21 mouse cellular contexts compared by ENCODE assay signal in genomic region chr10:93213339-93213738, GRCm38 (mm10). TPM values are rescaled to one million over a fixed set of nuclear protein-coding genes. Genes with fewer than 3 reads are reported as not detected.
DNase-seq lines count a peak whose midpoint lies in the region; ATAC-seq and TF ChIP-seq lines count a peak whose summit lies in the region.
"Had no signal": no experiment of that assay in that cellular context is flagged by ENCODE, and none has a peak within 500 bp of the region (broad histone marks: within the 10 kb centered on the region; RNA-seq: fewer than 3 reads in every experiment).

No protein-coding gene starts in this region.

- no peaks in the 10 kb centered on the region for H3K27me3 ChIP-seq in liver, adult 2 months (ENCODE audit: control insufficient read depth, insufficient read depth, low read length)
- H3K27me3 ChIP-seq in liver, embryonic 11.5 days (replicated peaks; ENCODE audit: control insufficient read depth, insufficient read depth, low read length) = no peaks in the 10 kb centered on the region
- no peaks in the 10 kb centered on the region for H3K27me3 ChIP-seq in hindbrain, embryonic 16.5 days (replicated peaks; ENCODE audit: control insufficient read depth, insufficient read depth, low read length)
- H3K27me3 ChIP-seq: embryonic facial prominence, embryonic 15.5 days; heart, embryonic 13.5 days; hindbrain, embryonic 15.5 days; limb, embryonic 12.5 days had no signal

- ATAC-seq in liver, embryonic 11.5 days (replicated peaks; ENCODE audit: low FRiP score) = no peak
- ATAC-seq in erythroblast, adult 5-6 weeks (replicated peaks; ENCODE audit: low FRiP score, poor library complexity, severe bottlenecking) = peak; percentile 74
- ATAC-seq in hindbrain, embryonic 16.5 days = no peak
- ATAC-seq: intestine, embryonic 16.5 days had no signal

- peaks cover 28% of the 10 kb centered on the region for H3K36me3 ChIP-seq in liver, adult 2 months (ENCODE audit: control insufficient read depth, insufficient read depth, low read length)
- peaks cover 36% of the 10 kb centered on the region for H3K36me3 ChIP-seq in liver, embryonic 11.5 days (ENCODE audit: control insufficient read depth, insufficient read depth, low read length)
- H3K36me3 ChIP-seq in hindbrain, embryonic 16.5 days (ENCODE audit: control insufficient read depth, insufficient read depth, low read length) = peaks cover 29% of the 10 kb centered on the region

- H3K27ac ChIP-seq in liver, adult 2 months (replicated peaks; ENCODE audit: insufficient read depth, low read depth, low read length) = peak overlapping the region; percentile 78
- H3K27ac ChIP-seq in liver, embryonic 11.5 days (ENCODE audit: low read depth, low read length) = no peak overlapping the region
- no peak overlapping the region for H3K27ac ChIP-seq in hindbrain, embryonic 16.5 days (ENCODE audit: low read depth, low read length)
- H3K27ac ChIP-seq: embryonic facial prominence, embryonic 15.5 days; heart, embryonic 13.5 days; hindbrain, embryonic 15.5 days; limb, embryonic 12.5 days had no signal

- intact Hi-C loops in left cerebral cortex, postnatal 36 days (cut with DNase I) = no loop called here

- no peak overlapping the region for H3K9ac ChIP-seq in liver, adult 2 months (ENCODE audit: low read depth, low read length)
- no peak overlapping the region for H3K9ac ChIP-seq in liver, embryonic 11.5 days (ENCODE audit: low read depth, low read length)
- H3K9ac ChIP-seq in hindbrain, embryonic 16.5 days (ENCODE audit: low read depth, low read length) = no peak overlapping the region
- H3K9ac ChIP-seq: embryonic facial prominence, embryonic 15.5 days; heart, embryonic 13.5 days; hindbrain, embryonic 15.5 days; limb, embryonic 12.5 days had no signal

- peaks cover 18% of the 10 kb centered on the region for H3K4me1 ChIP-seq in liver, adult 2 months (ENCODE audit: control insufficient read depth, insufficient read depth, low read length)
- H3K4me1 ChIP-seq in liver, embryonic 11.5 days (replicated peaks; ENCODE audit: control insufficient read depth, insufficient read depth, low read length) = no peaks in the 10 kb centered on the region; the same call in 1 of the 2 replicates
- no peaks in the 10 kb centered on the region for H3K4me1 ChIP-seq in hindbrain, embryonic 16.5 days (ENCODE audit: control insufficient read depth, insufficient read depth, low read depth, low read length)
- H3K4me1 ChIP-seq: embryonic facial prominence, embryonic 15.5 days; limb, embryonic 12.5 days had no signal

- TF ChIP-seq CTCF in liver, adult 2 months (IDR thresholded peaks at IDR 0.05; ENCODE audit: low read depth, low read length) = no peak

- no peak overlapping the region for H3K4me2 ChIP-seq in liver, embryonic 11.5 days
- H3K4me2 ChIP-seq in hindbrain, embryonic 16.5 days (ENCODE audit: low read length) = no peak overlapping the region
- H3K4me2 ChIP-seq: embryonic facial prominence, embryonic 15.5 days; heart, embryonic 13.5 days; hindbrain, embryonic 15.5 days; limb, embryonic 12.5 days had no signal

- no peak for TF ChIP-seq POLR2A in liver, adult 2 months (IDR thresholded peaks at IDR 0.05; ENCODE audit: extremely low read depth, insufficient read depth, low read length)

- H3K9me3 ChIP-seq in liver, embryonic 11.5 days (ENCODE audit: control insufficient read depth, low read length) = no peaks in the 10 kb centered on the region
- no peaks in the 10 kb centered on the region for H3K9me3 ChIP-seq in hindbrain, embryonic 16.5 days (ENCODE audit: control insufficient read depth, low read length)
- H3K9me3 ChIP-seq: embryonic facial prominence, embryonic 15.5 days; hindbrain, embryonic 15.5 days; limb, embryonic 12.5 days had no signal

- H3K4me3 ChIP-seq in liver, adult 2 months (ENCODE audit: insufficient read depth, low read depth, low read length) = no peak overlapping the region
- no peak overlapping the region for H3K4me3 ChIP-seq in liver, embryonic 11.5 days (ENCODE audit: low read depth, low read length)
- no peak overlapping the region for H3K4me3 ChIP-seq in hindbrain, embryonic 16.5 days (ENCODE audit: low read length)
- H3K4me3 ChIP-seq: embryonic facial prominence, embryonic 15.5 days; heart, embryonic 13.5 days; hindbrain, embryonic 15.5 days; limb, embryonic 12.5 days had no signal

- H3K79me2 ChIP-seq in liver, adult 2 months (ENCODE audit: control insufficient read depth, insufficient read depth, low read length) = peaks cover 12% of the 10 kb centered on the region; the same call in 1 of the 2 replicates

- peak; percentile 89 for DNase-seq in liver, adult 2 months (ENCODE audit: extremely low read depth, low read depth, low spot score)
- no peak for DNase-seq in liver, embryonic 11.5 days (ENCODE audit: low spot score)
- DNase-seq in ES-CJ7 (ENCODE audit: low read depth, low spot score) (peak; percentile 30), NIH3T3 (ENCODE audit: low read depth) (peak; percentile 15)
- DNase-seq in left cerebral cortex, postnatal 36 days (ENCODE audit: low spot score in 2 of 2) = no peak
- no peak for DNase-seq in frontal cortex, postnatal 25 days (ENCODE audit: low spot score in 2 of 2)
- DNase-seq: adrenal gland, postnatal 10 days; cerebellum, adult 11-12 months; cerebellum, postnatal 14 days; gastrocnemius, postnatal 10 days; heart, adult 18-20 months; kidney, postnatal 4 days; lung, postnatal 14 days; right cerebral cortex, postnatal 4 days had no signal

- 23% methylated on average over 7 of the region's 7 CpGs for WGBS in liver, adult 2 months
- WGBS in liver, embryonic 11.5 days = 78% methylated on average over 7 of the region's 7 CpGs
- 88% methylated on average over 7 of the region's 7 CpGs for WGBS in hindbrain, embryonic 16.5 days

RNA-seq across cellular contexts. Expression of gene Cdk17, which starts 52.7 kb away (rescaled TPM):
- total RNA-seq in liver, adult 2 months (2014; rRNA removed) = 17.1 and 17.7 TPM in 2 replicates
- 11.3 and 12.5 TPM in 2 replicates for polyA plus RNA-seq in liver, adult 2 months (2012; rRNA removed)
- polyA plus RNA-seq in liver, embryonic 11.5 days (2014; fragmentation: Nextera tagmentation; extraction: Ambion mirVana) = 23.1 and 23.7 TPM in 2 replicates
- 21.7 and 27.5 TPM in 2 replicates for total RNA-seq in erythroblast, adult 5-6 weeks (2015; ENCODE audit: low replicate concordance)
- total RNA-seq in erythroblast, adult 5-6 weeks (2017; ENCODE audit: low replicate concordance) = 26.2 and 35.1 TPM in 2 replicates
- 100 to 1,000 TPM; 234 to 248 TPM for total RNA-seq in left cerebral cortex, postnatal 36 days (2021)
- 31.6 and 38.3 TPM in 2 replicates for polyA plus RNA-seq in hindbrain, embryonic 16.5 days (2015; fragmentation: Nextera tagmentation; extraction: Ambion mirVana)

Comparison
In these comparisons a context has a peak if more than half of its experiments do, and no peak if none do; other contexts are left out.
1. DNase-seq: peak in liver, adult 2 months (single experiment), ES-CJ7 (single experiment) and NIH3T3 (single experiment); none in liver, embryonic 11.5 days (single experiment), left cerebral cortex, postnatal 36 days (0 of 2) and frontal cortex, postnatal 25 days (0 of 2).
2. RNA of gene Cdk17, which starts 52.7 kb away (total RNA-seq): 234 to 248 TPM in left cerebral cortex, postnatal 36 days; 21.7 to 35.1 TPM in erythroblast, adult 5-6 weeks and 17.1 to 17.7 TPM in liver, adult 2 months; every median in the first group is over 4 times any median in the second.